Mouse (Mus musculus) embryonic fibroblast, embryonic 13.5 days (primary cell): ENCODE measurements around the gene Tead1. TPM values are rescaled to one million over a fixed set of nuclear protein-coding genes. Genes with fewer than 3 reads are reported as not detected.

Source experiments
- H3K27ac ChIP-seq: 2 replicates; pipeline ENCODE4 v1.5.1; 2012; ENCODE audit warnings: low read length, control low read depth, inconsistent platforms; ENCODE audit not compliant: insufficient read depth
- H3K4me1 ChIP-seq: 2 replicates; pipeline ENCODE4 v1.6.1; 2011; ENCODE audit warnings: low read length; ENCODE audit not compliant: control insufficient read depth, insufficient read depth
- H3K4me3 ChIP-seq: 2 replicates; pipeline ENCODE4 v1.5.1; 2011; ENCODE audit warnings: mild to moderate bottlenecking, control low read depth, low read length; ENCODE audit not compliant: insufficient read depth
- CTCF ChIP-seq: IDR thresholded peaks from 2 replicates; pipeline ENCODE4 v1.5.1; 2011; ENCODE audit warnings: mild to moderate bottlenecking, control low read depth, low read length, moderate library complexity, borderline replicate concordance; ENCODE audit not compliant: insufficient read depth
- POLR2A ChIP-seq: IDR thresholded peaks from 2 replicates; pipeline ENCODE4 v1.6.1; 2011; ENCODE audit warnings: low read depth, mild to moderate bottlenecking, control low read depth, low read length, moderate library complexity
- polyA plus RNA-seq: library from polyadenylated mRNA; stranded (reverse); fragments of >200 nt; gene quantifications from 2 replicates; pipeline ENCODE4 v1.2.4, GENCODE M21; 2011; ENCODE audit warnings: low read depth; ENCODE audit not compliant: missing spikeins, insufficient read length

Gene Tead1
- polyA plus RNA-seq, 1 experiment, result 209 TPM

- no peak for TF ChIP-seq POLR2A
- TF ChIP-seq CTCF, result no peak
- peaks cover 21% of the 10 kb centered on the region for H3K4me1 ChIP-seq
- no peak overlapping the region for H3K27ac ChIP-seq
- H3K4me3 ChIP-seq, result no peak overlapping the region
Measured at GRCm38 (mm10) chr7:112660325-112660724, 18.8 kb upstream of the Tead1 start.

GRCm38 (mm10) chr7:112662398-112663313, 16.5 kb upstream of the Tead1 start:
- no peak for TF ChIP-seq CTCF
- TF ChIP-seq POLR2A, result peak; percentile 13; the same call in 1 of the 2 replicates
- peak overlapping the region; percentile 89 for H3K27ac ChIP-seq
- 0 out of 2 replicates have a peak overlapping the region, but pooled peaks have one; percentile 3 for H3K4me3 ChIP-seq
- H3K4me1 ChIP-seq, result peaks cover 16% of the 10 kb centered on the region

DNA sequence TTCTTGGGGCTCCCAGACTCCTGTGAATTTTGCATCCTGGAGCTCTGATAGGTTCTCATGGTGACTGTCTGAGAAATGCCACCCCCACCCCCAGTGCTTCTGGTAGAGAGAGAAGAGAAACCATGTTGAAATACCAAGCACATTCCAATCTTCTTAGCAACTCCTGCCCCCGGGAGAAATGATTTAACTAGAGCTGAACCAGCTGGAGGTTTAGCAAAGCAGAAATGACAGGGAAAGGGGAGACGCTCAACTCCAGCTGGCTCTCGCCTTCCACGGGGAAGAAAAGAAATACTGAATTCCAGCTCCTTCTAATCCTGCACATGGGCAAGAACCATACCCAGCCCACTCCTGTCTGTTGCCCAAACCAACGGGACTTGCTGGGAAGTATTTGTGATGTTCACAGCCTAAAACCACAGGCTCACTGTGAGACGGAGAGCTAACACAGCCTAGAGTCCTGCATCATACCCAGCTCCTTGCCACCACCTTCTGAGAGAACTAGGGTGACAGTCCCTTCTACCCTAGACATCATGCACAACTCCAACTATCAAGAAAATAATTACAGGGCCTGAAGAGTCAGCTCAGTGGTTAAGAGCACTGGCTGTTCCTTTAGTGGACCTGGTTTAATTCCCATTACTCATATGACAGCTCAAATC, 15.7 kb upstream of the Tead1 start:
- Histone ChIP-seq H3K4me3 (0 out of 2 replicates have a peak overlapping the region, but pooled peaks have one; percentile 3), H3K4me1 (peaks cover 16% of the 10 kb centered on the region), H3K27ac (peak overlapping the region; percentile 89)
- peak; percentile 40; the same call in 1 of the 2 replicates for TF ChIP-seq POLR2A
- TF ChIP-seq CTCF, result no peak

- no peak overlapping the region for H3K27ac ChIP-seq
- H3K4me3 ChIP-seq, result no peak overlapping the region
- H3K4me1 ChIP-seq, result no peaks in the 10 kb centered on the region
- no peak for TF ChIP-seq CTCF
- TF ChIP-seq POLR2A, result no peak
Measured at GRCm38 (mm10) chr7:112669993-112670392, 9.1 kb upstream of the Tead1 start.

DNA sequence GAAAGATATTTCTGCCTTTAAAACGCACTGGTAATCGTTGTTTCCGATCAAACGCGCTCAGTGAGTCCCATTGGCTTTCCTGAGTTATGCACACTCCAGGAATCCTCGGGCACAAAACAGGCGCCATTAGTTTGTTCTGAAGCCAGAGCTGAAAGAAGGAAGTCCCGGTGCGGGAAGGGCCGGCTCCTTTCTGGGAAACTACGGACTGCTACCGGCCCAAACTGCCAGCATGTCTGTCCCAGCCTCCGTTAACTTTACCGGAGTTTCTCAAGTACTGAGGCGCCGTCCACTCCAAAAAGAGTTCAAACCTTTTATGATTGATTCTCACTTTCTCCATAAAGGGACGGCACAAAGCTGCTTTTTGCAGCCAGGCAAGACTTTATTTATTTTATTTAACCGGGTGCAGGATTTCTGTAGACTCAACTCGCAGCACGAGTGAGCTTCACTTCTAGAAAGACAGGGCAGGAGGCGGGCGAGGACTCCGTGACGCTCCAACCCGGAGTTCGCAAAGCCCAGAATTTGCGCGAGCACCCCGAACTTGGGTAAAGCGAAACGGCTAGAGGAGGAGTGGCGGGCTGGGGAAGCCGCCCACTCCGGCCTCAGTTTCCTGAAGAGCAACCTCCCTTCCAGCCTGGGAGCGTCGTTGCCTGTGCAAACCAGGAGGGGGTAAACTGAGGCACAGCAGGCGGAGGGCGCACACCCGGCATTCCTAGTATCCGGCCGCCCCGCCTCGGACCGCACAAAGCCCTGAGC, 524 bp upstream of the Tead1 start:
- H3K4me1 ChIP-seq, result peaks cover 9% of the 10 kb centered on the region
- peak overlapping the region; percentile 97 for H3K27ac ChIP-seq
- peak overlapping the region; percentile 56 for H3K4me3 ChIP-seq
- TF ChIP-seq POLR2A (peak; percentile 58; the same call in 1 of the 2 replicates), CTCF (no peak)

DNA sequence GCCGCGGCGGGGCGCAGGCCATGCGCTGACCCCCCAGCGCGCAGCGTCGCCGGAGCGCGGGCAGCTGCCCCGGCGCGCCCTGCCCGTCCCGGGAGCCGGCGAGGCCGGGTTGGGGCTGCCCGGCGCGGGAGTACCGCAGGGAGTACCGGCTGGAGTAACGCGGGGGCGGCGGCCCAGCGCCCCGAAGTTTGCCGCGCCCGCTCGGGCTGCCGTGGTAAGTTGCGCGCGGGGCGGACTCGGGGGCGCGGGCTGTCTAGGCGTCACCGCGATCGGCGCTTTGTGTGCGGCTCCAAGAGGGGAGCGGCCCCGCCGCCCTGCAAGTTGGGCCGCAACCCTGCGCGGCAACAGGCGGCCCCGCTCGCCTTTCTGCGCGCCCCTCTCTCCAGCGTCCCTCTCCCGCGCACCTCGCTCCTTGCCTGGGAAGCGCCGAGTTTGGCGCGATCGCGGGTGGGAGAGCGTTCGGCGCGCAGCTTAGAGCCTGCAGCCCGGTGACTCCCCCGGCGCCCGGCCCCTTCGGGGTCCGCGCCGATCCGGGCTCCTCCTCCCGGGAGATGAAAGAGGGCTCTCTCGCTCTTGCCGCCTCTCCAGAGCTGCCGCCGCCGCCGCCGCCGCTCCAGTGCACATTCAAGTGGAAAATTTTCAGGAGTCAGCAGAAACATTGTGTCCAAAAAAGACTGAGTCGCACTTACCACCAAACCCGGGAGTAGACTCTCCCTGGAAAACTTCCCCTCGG, 561 bp downstream of the Tead1 start:
- peak overlapping the region; percentile 96 for H3K4me3 ChIP-seq
- no peak for TF ChIP-seq CTCF
- TF ChIP-seq POLR2A, result peak; percentile 27; the same call in 1 of the 2 replicates

GRCm38 (mm10) chr7:112680498-112681251, 1.6 kb downstream of the Tead1 start:
- Histone ChIP-seq H3K27ac (peak overlapping the region; percentile 96), H3K4me1 (peaks cover 24% of the 10 kb centered on the region), H3K4me3 (peak overlapping the region; percentile 74)
- no peak; the same call in 1 of the 2 replicates for TF ChIP-seq POLR2A
- no peak for TF ChIP-seq CTCF

More for the DNA sequence above, 561 bp downstream of the Tead1 start:
- H3K4me1 ChIP-seq, result peaks cover 17% of the 10 kb centered on the region
- peak overlapping the region; percentile 96 for H3K27ac ChIP-seq
